Mouse (Mus musculus): ENCODE results near the gene Gm11168.
"Not testable (repeated sequence)": the region's sequence is repeated elsewhere in the genome, so short reads cannot be mapped to it uniquely, and the experiment has no call there.

The Gm11168 gene

DNA sequence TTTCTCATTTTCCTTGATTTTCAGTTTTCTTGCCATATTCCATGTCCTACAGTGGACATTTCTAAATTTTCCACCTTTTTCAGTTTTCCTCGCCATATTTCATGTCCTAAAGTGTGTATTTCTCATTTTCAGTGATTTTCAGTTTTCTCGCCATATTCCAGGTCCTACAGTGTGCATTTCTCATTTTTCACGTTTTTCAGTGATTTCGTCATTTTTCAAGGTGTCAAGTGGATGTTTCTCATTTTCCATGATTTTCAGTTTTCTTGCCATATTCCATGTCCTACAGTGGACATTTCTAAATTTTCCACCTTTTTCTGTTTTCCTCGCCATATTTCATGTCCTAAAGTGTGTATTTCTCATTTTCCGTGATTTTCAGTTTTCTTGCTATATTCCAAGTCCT lies 22.5 kb downstream of the Gm11168 start:
- peak; percentile 75 to 87 for DNase-seq

DNA sequence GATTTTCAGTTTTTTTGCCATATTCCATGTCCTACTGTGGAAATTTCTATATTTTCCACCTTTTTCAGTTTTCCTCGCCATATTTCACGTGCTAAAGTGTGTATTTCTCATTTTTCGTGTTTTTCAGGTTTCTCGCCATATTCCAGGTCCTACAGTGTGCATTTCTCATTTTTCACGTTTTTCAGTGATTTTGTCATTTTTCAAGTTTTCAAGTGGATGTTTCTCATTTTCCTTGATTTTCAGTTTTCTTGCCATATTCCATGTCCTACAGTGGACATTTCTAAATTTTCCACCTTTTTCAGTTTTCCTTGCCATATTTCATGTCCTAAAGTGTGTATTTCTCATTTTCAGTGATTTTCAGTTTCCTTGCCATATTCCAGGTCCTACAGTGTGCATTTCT lies 23.0 kb downstream of the Gm11168 start:
- DNase-seq: not testable (repeated sequence)

DNA sequence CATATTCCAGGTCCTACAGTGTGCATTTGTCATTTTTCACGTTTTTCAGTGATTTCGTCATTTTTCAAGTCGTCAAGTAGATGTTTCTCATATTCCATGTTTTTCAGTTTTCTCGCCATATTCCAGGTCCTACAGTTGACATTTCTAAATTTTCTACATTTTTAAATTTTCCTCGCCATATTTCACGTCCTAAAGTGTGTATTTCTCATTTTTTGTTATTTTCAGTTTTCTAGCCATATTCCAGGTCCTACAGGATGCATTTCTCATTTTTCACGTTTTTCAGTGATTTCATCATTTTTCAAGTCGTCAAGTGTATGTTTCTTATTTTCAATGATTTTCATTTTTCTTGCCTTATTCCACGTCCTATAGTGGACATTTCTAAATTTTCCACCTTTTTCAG lies 23.6 kb downstream of the Gm11168 start:
- not testable (repeated sequence) for DNase-seq

DNA sequence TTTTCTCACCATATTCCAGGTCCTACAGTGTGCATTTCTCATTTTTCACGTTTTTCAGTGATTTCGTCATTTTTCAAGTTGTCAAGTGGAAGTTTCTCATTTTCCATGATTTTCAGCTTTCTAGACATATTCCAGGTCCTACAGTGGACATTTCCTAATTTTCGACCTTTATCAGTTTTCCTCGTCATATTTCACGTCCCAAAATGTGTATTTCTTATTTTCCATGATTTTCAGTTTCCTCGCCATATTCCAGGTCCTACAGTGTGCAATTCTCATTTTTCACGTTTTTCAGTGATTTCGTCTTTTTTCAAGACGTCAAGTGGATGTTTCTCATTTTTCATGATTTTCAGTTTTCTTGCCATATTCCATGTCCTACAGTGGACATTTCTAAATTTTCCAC lies 24.1 kb downstream of the Gm11168 start:
- DNase-seq: not testable (repeated sequence)

DNA sequence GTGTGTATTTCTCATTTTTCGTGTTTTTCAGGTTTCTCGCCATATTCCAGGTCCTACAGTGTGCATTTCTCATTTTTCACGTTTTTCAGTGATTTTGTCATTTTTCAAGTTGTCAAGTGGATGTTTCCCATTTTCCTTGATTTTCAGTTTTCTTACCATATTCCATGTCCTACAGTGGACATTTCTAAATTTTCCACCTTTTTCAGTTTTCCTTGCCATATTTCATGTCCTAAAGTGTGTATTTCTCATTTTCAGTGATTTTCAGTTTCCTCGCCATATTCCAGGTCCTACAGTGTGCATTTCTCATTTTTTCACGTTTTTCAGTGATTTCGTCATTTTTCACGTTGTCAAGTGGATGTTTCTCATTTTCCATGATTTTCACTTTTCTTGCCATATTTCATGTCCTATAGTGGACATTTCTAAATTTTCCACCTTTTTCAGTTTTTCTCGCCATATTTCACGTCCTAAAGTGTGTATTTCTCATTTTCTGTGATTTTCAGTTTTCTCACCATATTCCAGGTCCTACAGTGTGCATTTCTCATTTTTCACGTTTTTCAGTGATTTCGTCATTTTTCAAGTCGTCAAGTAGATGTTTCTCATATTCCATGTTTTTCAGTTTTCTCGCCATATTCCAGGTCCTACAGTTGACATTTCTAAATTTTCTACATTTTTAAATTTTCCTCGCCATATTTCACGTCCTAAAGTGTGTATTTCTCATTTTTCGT lies 26.3 kb downstream of the Gm11168 start:
- DNase-seq: peak; percentile 48 to 53

DNA sequence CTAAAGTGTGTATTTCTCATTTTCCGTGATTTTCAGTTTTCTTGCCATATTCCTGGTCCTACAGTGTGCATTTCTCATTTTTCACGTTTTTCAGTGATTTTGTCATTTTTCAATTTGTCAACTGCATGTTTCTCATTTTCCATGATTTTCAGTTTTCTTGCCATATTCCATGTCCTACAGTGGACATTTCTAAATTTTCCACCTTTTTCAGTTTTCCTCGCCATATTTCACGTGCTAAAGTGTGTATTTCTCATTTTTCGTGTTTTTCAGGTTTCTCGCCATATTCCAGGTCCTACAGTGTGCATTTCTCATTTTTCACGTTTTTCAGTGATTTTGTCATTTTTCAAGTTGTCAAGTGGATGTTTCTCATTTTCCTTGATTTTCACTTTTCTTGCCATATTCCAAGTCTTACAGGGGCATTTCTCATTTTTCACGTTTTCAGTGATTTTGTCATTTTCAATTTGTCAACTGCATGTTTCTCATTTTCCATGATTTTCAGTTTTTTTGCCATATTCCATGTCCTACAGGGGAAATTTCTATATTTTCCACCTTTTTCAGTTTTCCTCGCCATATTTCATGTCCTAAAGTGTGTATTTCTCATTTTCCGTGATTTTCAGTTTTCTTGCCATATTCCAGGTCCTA lies 27.7 kb downstream of the Gm11168 start:
- not testable (repeated sequence) for DNase-seq

DNA sequence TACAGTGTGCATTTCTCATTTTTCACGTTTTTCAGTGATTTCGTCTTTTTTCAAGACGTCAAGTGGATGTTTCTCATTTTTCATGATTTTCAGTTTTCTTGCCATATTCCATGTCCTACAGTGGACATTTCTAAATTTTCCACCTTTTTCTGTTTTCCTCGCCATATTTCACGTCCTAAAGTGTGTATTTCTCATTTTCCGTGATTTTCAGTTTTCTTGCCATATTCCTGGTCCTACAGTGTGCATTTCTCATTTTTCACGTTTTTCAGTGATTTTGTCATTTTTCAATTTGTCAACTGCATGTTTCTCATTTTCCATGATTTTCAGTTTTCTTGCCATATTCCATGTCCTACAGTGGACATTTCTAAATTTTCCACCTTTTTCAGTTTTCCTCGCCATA lies 31.2 kb downstream of the Gm11168 start, which contains the start of gene Gm17535:
Gm17535 (plus strand) TSS at position 301 of the 400 bp plus-strand sequence.
- DNase-seq: not testable (repeated sequence)

DNA sequence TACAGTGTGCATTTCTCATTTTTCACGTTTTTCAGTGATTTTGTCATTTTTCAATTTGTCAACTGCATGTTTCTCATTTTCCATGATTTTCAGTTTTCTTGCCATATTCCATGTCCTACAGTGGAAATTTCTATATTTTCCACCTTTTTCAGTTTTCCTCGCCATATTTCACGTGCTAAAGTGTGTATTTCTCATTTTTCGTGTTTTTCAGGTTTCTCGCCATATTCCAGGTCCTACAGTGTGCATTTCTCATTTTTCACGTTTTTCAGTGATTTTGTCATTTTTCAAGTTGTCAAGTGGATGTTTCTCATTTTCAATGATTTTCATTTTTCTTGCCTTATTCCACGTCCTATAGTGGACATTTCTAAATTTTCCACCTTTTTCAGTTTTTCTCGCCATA lies 33.4 kb downstream of the Gm11168 start, which contains the start of gene Gm10715:
Gm10715 (plus strand) TSS at position 301 of the 400 bp plus-strand sequence.
- DNase-seq: not testable (repeated sequence)

DNA sequence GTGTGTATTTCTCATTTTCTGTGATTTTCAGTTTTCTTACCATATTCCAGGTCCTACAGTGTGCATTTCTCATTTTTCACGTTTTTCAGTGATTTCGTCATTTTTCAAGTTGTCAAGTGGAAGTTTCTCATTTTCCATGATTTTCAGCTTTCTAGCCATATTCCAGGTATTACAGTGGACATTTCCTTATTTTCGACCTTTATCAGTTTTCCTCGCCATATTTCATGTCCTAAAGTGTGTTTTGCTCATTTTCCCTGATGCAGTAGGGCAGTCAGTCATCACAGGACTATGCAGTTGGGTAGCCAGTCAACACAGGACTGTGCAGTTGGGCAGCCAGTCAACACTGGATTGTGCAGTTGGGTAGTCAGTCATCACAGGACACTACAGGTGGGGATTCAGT lies 35.0 kb downstream of the Gm11168 start:
- DNase-seq: not testable (repeated sequence)
